Mouse (Mus musculus): ENCODE measurements around the gene Bcl7c. TPM values are rescaled to one million over a fixed set of nuclear protein-coding genes. Genes with fewer than 3 reads are reported as not detected.
A peak's percentile ranks its signal among the peaks of the same experiment; 100 is the strongest.

The Bcl7c gene
- polyA plus RNA-seq, 1 experiment from 2014 or later: 33.1 TPM

GRCm38 (mm10) chr7:127666679-127667078 is 42.1 kb downstream of the Bcl7c start:
- ATAC-seq (ENCODE audit: insufficient read depth, low FRiP score): no peak
- 88% methylated on average over 13 of the region's 13 CpGs for WGBS
- H3K36me3 ChIP-seq (ENCODE audit: control insufficient read depth, insufficient read depth, low read length): no peaks in the 10 kb centered on the region
- H3K27me3 ChIP-seq (ENCODE audit: control insufficient read depth, insufficient read depth, low read length): no peaks in the 10 kb centered on the region
- H3K9me3 ChIP-seq (replicated peaks; ENCODE audit: control insufficient read depth, low read length): no peaks in the 10 kb centered on the region
- H3K4me1 ChIP-seq (ENCODE audit: control insufficient read depth, insufficient read depth, low read length): no peaks in the 10 kb centered on the region
- no peak overlapping the region for H3K9ac ChIP-seq (ENCODE audit: low read length)
- H3K4me3 ChIP-seq (replicated peaks; ENCODE audit: low read length): no peak overlapping the region
- H3K4me2 ChIP-seq (ENCODE audit: low read depth, low read length): no peak overlapping the region
- H3K27ac ChIP-seq (ENCODE audit: low read length): no peak overlapping the region

GRCm38 (mm10) chr7:127666066-127666654 is 42.6 kb downstream of the Bcl7c start:
- no peak overlapping the region for H3K4me3 ChIP-seq (replicated peaks; ENCODE audit: low read length)
- no peaks in the 10 kb centered on the region for H3K36me3 ChIP-seq (ENCODE audit: control insufficient read depth, insufficient read depth, low read length)
- H3K4me1 ChIP-seq (ENCODE audit: control insufficient read depth, insufficient read depth, low read length): no peaks in the 10 kb centered on the region
- no peak overlapping the region for H3K9ac ChIP-seq (ENCODE audit: low read length)
- WGBS: 84% methylated on average over 6 of the region's 6 CpGs
- no peaks in the 10 kb centered on the region for H3K27me3 ChIP-seq (ENCODE audit: control insufficient read depth, insufficient read depth, low read length)
- no peaks in the 10 kb centered on the region for H3K9me3 ChIP-seq (replicated peaks; ENCODE audit: control insufficient read depth, low read length)
- H3K4me2 ChIP-seq (ENCODE audit: low read depth, low read length): no peak overlapping the region
- ATAC-seq (ENCODE audit: insufficient read depth, low FRiP score): no peak
- no peak overlapping the region for H3K27ac ChIP-seq (ENCODE audit: low read length)

GRCm38 (mm10) chr7:127662926-127663325 is 45.8 kb downstream of the Bcl7c start:
- H3K27me3 ChIP-seq (ENCODE audit: control insufficient read depth, insufficient read depth, low read length): no peaks in the 10 kb centered on the region
- H3K9me3 ChIP-seq (replicated peaks; ENCODE audit: control insufficient read depth, low read length): no peaks in the 10 kb centered on the region
- H3K9ac ChIP-seq (ENCODE audit: low read length): no peak overlapping the region
- no peaks in the 10 kb centered on the region for H3K4me1 ChIP-seq (ENCODE audit: control insufficient read depth, insufficient read depth, low read length)
- H3K4me3 ChIP-seq (replicated peaks; ENCODE audit: low read length): no peak overlapping the region
- 81% methylated on average over 6 of the region's 6 CpGs for WGBS
- H3K36me3 ChIP-seq (ENCODE audit: control insufficient read depth, insufficient read depth, low read length): no peaks in the 10 kb centered on the region
- no peak overlapping the region for H3K4me2 ChIP-seq (ENCODE audit: low read depth, low read length)
- H3K27ac ChIP-seq (ENCODE audit: low read length): no peak overlapping the region
- no peak for ATAC-seq (ENCODE audit: insufficient read depth, low FRiP score)

- 66% methylated on average over 6 of the region's 6 CpGs for WGBS
- ATAC-seq (ENCODE audit: insufficient read depth, low FRiP score): no peak
These were observed 46.9 kb downstream of the Bcl7c start for GRCm38 (mm10) chr7:127661833-127662232.

GRCm38 (mm10) chr7:127660882-127661281 is 47.9 kb downstream of the Bcl7c start:
- no peak for ATAC-seq (ENCODE audit: insufficient read depth, low FRiP score)
- Histone ChIP-seq H3K9ac (ENCODE audit: low read length) (no peak overlapping the region), H3K4me2 (ENCODE audit: low read depth, low read length) (no peak overlapping the region), H3K27ac (ENCODE audit: low read length) (no peak overlapping the region), H3K4me3 (replicated peaks; ENCODE audit: low read length) (no peak overlapping the region), H3K27me3 (ENCODE audit: control insufficient read depth, insufficient read depth, low read length) (no peaks in the 10 kb centered on the region), H3K4me1 (ENCODE audit: control insufficient read depth, insufficient read depth, low read length) (no peaks in the 10 kb centered on the region), H3K36me3 (ENCODE audit: control insufficient read depth, insufficient read depth, low read length) (no peaks in the 10 kb centered on the region), H3K9me3 (replicated peaks; ENCODE audit: control insufficient read depth, low read length) (no peaks in the 10 kb centered on the region)
- 85% methylated on average over 3 of the region's 3 CpGs for WGBS

More at GRCm38 (mm10) chr7:127661833-127662232, 46.9 kb downstream of the Bcl7c start:
- H3K4me1 ChIP-seq (ENCODE audit: control insufficient read depth, insufficient read depth, low read length): no peaks in the 10 kb centered on the region
- H3K4me2 ChIP-seq (ENCODE audit: low read depth, low read length): no peak overlapping the region
- H3K27ac ChIP-seq (ENCODE audit: low read length): no peak overlapping the region
- no peaks in the 10 kb centered on the region for H3K27me3 ChIP-seq (ENCODE audit: control insufficient read depth, insufficient read depth, low read length)
- H3K9ac ChIP-seq (ENCODE audit: low read length): no peak overlapping the region
- no peaks in the 10 kb centered on the region for H3K9me3 ChIP-seq (replicated peaks; ENCODE audit: control insufficient read depth, low read length)
- H3K4me3 ChIP-seq (replicated peaks; ENCODE audit: low read length): no peak overlapping the region
- H3K36me3 ChIP-seq (ENCODE audit: control insufficient read depth, insufficient read depth, low read length): no peaks in the 10 kb centered on the region

GRCm38 (mm10) chr7:127656946-127657345 is 51.8 kb downstream of the Bcl7c start:
- 32% methylated on average over 4 of the region's 4 CpGs for WGBS
- Histone ChIP-seq H3K9me3 (replicated peaks; ENCODE audit: control insufficient read depth, low read length) (no peaks in the 10 kb centered on the region), H3K9ac (ENCODE audit: low read length) (no peak overlapping the region), H3K4me1 (ENCODE audit: control insufficient read depth, insufficient read depth, low read length) (no peaks in the 10 kb centered on the region), H3K27me3 (ENCODE audit: control insufficient read depth, insufficient read depth, low read length) (no peaks in the 10 kb centered on the region), H3K27ac (ENCODE audit: low read length) (no peak overlapping the region), H3K36me3 (ENCODE audit: control insufficient read depth, insufficient read depth, low read length) (no peaks in the 10 kb centered on the region), H3K4me3 (replicated peaks; ENCODE audit: low read length) (no peak overlapping the region), H3K4me2 (ENCODE audit: low read depth, low read length) (no peak overlapping the region)
- ATAC-seq (ENCODE audit: insufficient read depth, low FRiP score): no peak

- 77% methylated on average over 10 of the region's 10 CpGs for WGBS
- Histone ChIP-seq H3K27me3 (ENCODE audit: control insufficient read depth, insufficient read depth, low read length) (no peaks in the 10 kb centered on the region), H3K9me3 (replicated peaks; ENCODE audit: control insufficient read depth, low read length) (no peaks in the 10 kb centered on the region), H3K36me3 (ENCODE audit: control insufficient read depth, insufficient read depth, low read length) (no peaks in the 10 kb centered on the region), H3K9ac (ENCODE audit: low read length) (no peak overlapping the region), H3K4me3 (replicated peaks; ENCODE audit: low read length) (no peak overlapping the region), H3K4me2 (ENCODE audit: low read depth, low read length) (no peak overlapping the region), H3K27ac (ENCODE audit: low read length) (no peak overlapping the region), H3K4me1 (ENCODE audit: control insufficient read depth, insufficient read depth, low read length) (no peaks in the 10 kb centered on the region)
- ATAC-seq (ENCODE audit: insufficient read depth, low FRiP score): no peak
These were observed 54.4 kb downstream of the Bcl7c start for GRCm38 (mm10) chr7:127654318-127654717.

GRCm38 (mm10) chr7:127652050-127652449 is 56.7 kb downstream of the Bcl7c start:
- H3K9ac ChIP-seq (ENCODE audit: low read length): peak overlapping the region; percentile 54; the same call in 1 of the 2 replicates
- 9% methylated on average over 18 of the region's 18 CpGs for WGBS
- no peaks in the 10 kb centered on the region for H3K27me3 ChIP-seq (ENCODE audit: control insufficient read depth, insufficient read depth, low read length)
- peak overlapping the region; percentile 14 for H3K4me3 ChIP-seq (replicated peaks; ENCODE audit: low read length)
- ATAC-seq (ENCODE audit: insufficient read depth, low FRiP score): no peak
- no peaks in the 10 kb centered on the region for H3K4me1 ChIP-seq (ENCODE audit: control insufficient read depth, insufficient read depth, low read length)
- peak overlapping the region; percentile 44 for H3K4me2 ChIP-seq (ENCODE audit: low read depth, low read length)
- no peaks in the 10 kb centered on the region for H3K36me3 ChIP-seq (ENCODE audit: control insufficient read depth, insufficient read depth, low read length)
- no peak overlapping the region for H3K27ac ChIP-seq (ENCODE audit: low read length)
- H3K9me3 ChIP-seq (replicated peaks; ENCODE audit: control insufficient read depth, low read length): no peaks in the 10 kb centered on the region

- Histone ChIP-seq H3K4me3 (replicated peaks; ENCODE audit: low read length) (peak overlapping the region; percentile 14), H3K4me2 (ENCODE audit: low read depth, low read length) (peak overlapping the region; percentile 44), H3K27me3 (ENCODE audit: control insufficient read depth, insufficient read depth, low read length) (no peaks in the 10 kb centered on the region), H3K9me3 (replicated peaks; ENCODE audit: control insufficient read depth, low read length) (no peaks in the 10 kb centered on the region), H3K27ac (ENCODE audit: low read length) (no peak overlapping the region), H3K36me3 (ENCODE audit: control insufficient read depth, insufficient read depth, low read length) (no peaks in the 10 kb centered on the region), H3K9ac (ENCODE audit: low read length) (no peak overlapping the region), H3K4me1 (ENCODE audit: control insufficient read depth, insufficient read depth, low read length) (no peaks in the 10 kb centered on the region)
- 55% methylated on average over 2 of the region's 3 CpGs for WGBS
- ATAC-seq (ENCODE audit: insufficient read depth, low FRiP score): no peak
These were observed 57.1 kb downstream of the Bcl7c start for GRCm38 (mm10) chr7:127651624-127652023.
